Mouse (Mus musculus): ENCODE results near the gene P2ry6.

GRCm38 (mm10) chr7:100937481-100937880 is 37.0 kb downstream of the P2ry6 start:
- TF ChIP-seq CTCF (IDR thresholded peaks at IDR 0.05; ENCODE audit: low read depth) (no peak), EP300 (IDR thresholded peaks at IDR 0.05; ENCODE audit: low read depth) (no peak)
